Mouse (Mus musculus): Measurements from ENCODE around the gene Prpf38b. TPM values are rescaled to one million over a fixed set of nuclear protein-coding genes. Genes with fewer than 3 reads are reported as not detected.

The Prpf38b gene
- polyA plus RNA-seq (2015; fragmentation: Nextera tagmentation; extraction: Ambion mirVana) = 24.2 and 37.2 TPM in 2 replicates

DNA sequence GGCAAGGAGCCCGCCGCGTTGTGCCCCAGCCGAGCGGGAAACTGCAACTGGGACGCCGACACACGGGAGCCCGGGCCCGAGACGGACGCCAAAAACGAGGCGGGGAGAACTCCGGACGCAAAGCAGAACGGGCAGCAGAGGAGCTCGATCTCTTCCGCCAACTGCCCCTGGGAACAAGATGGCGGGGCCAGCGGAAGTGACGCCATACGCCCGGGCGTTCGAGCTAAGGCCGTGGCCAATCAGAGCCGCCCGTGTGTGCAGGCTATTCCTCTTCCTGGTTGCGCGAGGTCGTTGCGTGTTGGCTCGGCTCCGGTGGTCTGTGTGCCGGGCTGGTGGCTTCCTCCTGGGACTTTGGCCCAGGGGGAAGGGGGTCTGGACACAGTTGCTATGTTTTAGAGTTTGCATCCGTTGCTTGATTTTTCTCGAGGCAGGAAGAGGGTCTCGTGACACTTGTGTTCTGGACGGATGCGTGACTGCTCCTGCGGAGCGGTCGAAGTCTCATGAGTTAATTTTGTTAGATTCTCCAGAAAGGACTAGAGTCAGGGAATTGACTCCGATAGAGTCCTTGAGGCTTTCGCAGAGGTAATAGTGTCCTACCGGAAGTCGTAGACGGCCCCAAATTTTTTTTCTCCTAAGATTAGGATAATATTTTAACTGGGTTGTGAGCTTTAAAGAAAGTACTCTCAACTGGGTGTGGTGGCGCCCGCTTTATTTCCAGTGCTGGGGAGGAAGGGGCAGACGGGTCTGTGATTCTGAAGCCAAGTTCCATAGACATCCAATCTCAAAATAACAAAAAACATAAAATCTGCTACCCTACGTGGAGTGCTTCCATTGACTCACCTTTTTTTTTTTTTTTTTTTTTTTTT is at the start of gene Prpf38b:
Gene Prpf38b (minus strand): TSS at position 180 of the 866 bp plus-strand sequence.

DNA sequence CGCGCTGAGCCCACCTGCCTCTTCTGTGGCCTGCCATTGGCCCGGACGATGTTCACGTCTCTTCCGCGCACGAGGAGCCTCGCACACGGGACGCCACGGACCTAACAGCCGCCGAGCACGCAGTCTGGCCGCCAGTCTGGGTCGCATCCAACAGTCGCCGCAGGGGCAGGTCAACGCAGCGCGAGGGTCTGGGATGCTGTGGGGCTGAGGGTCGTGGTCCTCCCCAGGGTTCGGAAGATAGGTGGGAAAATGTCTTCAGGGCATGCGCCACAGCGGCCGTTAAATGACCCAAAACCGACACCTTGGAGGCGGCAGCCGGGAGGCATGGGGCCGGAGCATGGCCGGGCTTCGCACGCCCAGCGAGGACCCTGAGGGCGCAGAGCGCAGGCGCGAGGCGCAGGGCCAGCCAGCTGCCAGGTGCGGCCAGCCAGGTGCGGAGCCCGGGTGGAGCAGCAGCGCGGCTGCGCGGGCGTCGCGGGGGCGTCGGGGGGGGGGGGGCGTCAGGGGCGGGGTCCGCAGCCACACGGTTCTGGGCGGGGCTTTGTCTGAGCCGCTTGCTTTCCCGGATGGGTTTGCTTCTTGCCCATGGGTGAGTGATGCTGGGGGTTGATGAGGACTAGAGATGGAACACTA is 28.6 kb upstream of the Prpf38b start, which contains the start of gene Gm9857:
Gene Gm9857 (minus strand): TSS at position 445 of the 633 bp plus-strand sequence.

DNA sequence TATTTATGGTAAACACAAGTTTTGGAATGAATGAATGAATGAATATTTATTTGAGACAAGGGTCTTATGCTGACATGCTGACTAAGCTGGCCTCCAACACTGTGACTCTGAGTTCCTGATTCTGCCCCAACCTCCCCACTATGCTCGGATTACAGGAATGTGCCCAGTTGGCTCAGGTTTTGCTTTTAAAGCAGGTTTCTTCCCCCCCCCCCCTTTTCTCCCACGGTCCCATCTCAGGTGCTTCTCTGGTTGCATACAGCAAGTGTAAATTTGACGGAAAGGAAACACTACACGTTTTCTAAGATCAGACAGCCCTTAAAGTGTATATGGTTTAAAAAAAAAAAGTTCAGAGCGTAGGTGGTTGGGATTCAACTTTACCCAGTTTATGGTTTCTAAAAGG is 28.0 kb upstream of the Prpf38b start, which contains the start of gene Henmt1:
Gene Henmt1 (plus strand): TSS at position 301 of the 400 bp plus-strand sequence.

DNA sequence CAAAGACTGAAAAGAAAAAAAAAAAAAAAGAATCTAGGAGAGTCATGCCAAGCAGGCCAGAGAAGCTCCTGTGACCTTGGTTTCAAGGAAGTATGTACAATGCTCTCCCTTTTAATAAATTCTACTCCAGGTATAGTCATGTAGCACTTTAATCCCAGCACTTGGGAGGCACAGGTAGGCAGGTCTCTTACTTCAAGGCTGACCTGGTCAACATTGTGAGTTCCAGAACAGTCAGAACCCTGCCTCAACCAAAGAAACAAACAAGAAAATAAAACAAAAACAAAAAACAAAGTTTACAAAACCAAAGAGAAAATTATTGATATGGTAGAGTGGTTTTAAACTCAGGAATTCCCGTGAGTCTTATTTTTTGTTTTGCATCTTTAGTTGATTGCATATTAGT is 21.6 kb downstream of the Prpf38b start, which contains the start of gene Fndc7:
Gene Fndc7 (minus strand): TSS at position 101 of the 400 bp plus-strand sequence.

Other genes with a start within 250 kb of the Prpf38b start
- gene Gpsm2, start 189.4 kb downstream of the Prpf38b start, polyA plus RNA-seq (2015; fragmentation: Nextera tagmentation; extraction: Ambion mirVana) = 20.4 and 21.6 TPM in 2 replicates
- gene Aknad1, start 172.1 kb downstream of the Prpf38b start, polyA plus RNA-seq (2015; fragmentation: Nextera tagmentation; extraction: Ambion mirVana) = 0.08 TPM in 1 of 2 replicates, not detected in the other
- 31.2 and 48.7 TPM in 2 replicates for gene Stxbp3, start 71.2 kb downstream of the Prpf38b start, polyA plus RNA-seq (2015; fragmentation: Nextera tagmentation; extraction: Ambion mirVana)
- 0.82 and 1.4 TPM in 2 replicates for gene Fndc7, start 21.7 kb downstream of the Prpf38b start, polyA plus RNA-seq (2015; fragmentation: Nextera tagmentation; extraction: Ambion mirVana)
- gene Henmt1, start 28.1 kb upstream of the Prpf38b start, polyA plus RNA-seq (2015; fragmentation: Nextera tagmentation; extraction: Ambion mirVana) = 0.88 TPM in 1 of 2 replicates, not detected in the other
- gene Gm9857, start 28.7 kb upstream of the Prpf38b start, polyA plus RNA-seq (2015; fragmentation: Nextera tagmentation; extraction: Ambion mirVana) = not detected in 2 replicates
- gene Fam102b, start 115.9 kb upstream of the Prpf38b start, polyA plus RNA-seq (2015; fragmentation: Nextera tagmentation; extraction: Ambion mirVana) = 12.4 and 25.9 TPM in 2 replicates
- gene Slc25a54, start 168.7 kb upstream of the Prpf38b start, polyA plus RNA-seq (2015; fragmentation: Nextera tagmentation; extraction: Ambion mirVana) = not detected in 2 replicates
- gene Slc25a24, start 211.4 kb upstream of the Prpf38b start, polyA plus RNA-seq (2015; fragmentation: Nextera tagmentation; extraction: Ambion mirVana) = 14.8 and 18.6 TPM in 2 replicates